Mouse (Mus musculus) embryonic facial prominence, embryonic 11.5 days (tissue): ENCODE data around the gene B230118H07Rik. TPM values are rescaled to one million over a fixed set of nuclear protein-coding genes. Genes with fewer than 3 reads are reported as not detected.
"Not testable (repeated sequence)": the region's sequence is repeated elsewhere in the genome, so short reads cannot be mapped to it uniquely, and the experiment has no call there.

Experiments
- ATAC-seq: fragments of 200-750 bp; cut with Nextera tagmentation; replicated peaks from 2 replicates; pipeline ENCODE4 v1.8.0; 2017; ENCODE audit warnings: low read depth; ENCODE audit not compliant: insufficient number of reproducible peaks, low FRiP score, low TSS enrichment
- DNase-seq: peaks from one replicate; pipeline ENCODE4 v3.0.0-alpha.2; 2015; ENCODE audit warnings: low spot score
- H3K27ac ChIP-seq: fragments of 300-500 bp; sonication (generic); replicated peaks from 2 replicates; pipeline ENCODE4 v1.5.1; 2014; ENCODE audit warnings: mild to moderate bottlenecking, low read depth, low read length, control low read depth
- H3K27me3 ChIP-seq: fragments of 300-500 bp; sonication (generic); 2 replicates; pipeline ENCODE4 v1.6.1; 2014; ENCODE audit warnings: mild to moderate bottlenecking, low read length, moderate library complexity, mixed read lengths; ENCODE audit not compliant: control insufficient read depth, insufficient read depth
- H3K36me3 ChIP-seq: fragments of 300-500 bp; sonication (generic); replicated peaks from 2 replicates; pipeline ENCODE4 v1.6.1; 2014; ENCODE audit warnings: low read depth, mild to moderate bottlenecking, low read length, moderate library complexity, mixed read lengths; ENCODE audit not compliant: control insufficient read depth, insufficient read depth
- H3K4me1 ChIP-seq: fragments of 300-500 bp; sonication (generic); 2 replicates; pipeline ENCODE4 v1.6.1; 2014; ENCODE audit warnings: low read length, mixed read lengths; ENCODE audit not compliant: control insufficient read depth, insufficient read depth
- H3K4me2 ChIP-seq: fragments of 300-500 bp; sonication (generic); 2 replicates; pipeline ENCODE4 v1.6.1; 2014; ENCODE audit warnings: low read depth, mild to moderate bottlenecking, control low read depth, low read length, moderate library complexity
- H3K4me3 ChIP-seq: fragments of 300-500 bp; sonication (generic); 2 replicates; pipeline ENCODE4 v1.5.1; 2014; ENCODE audit warnings: low read depth, low read length, control low read depth
- H3K9ac ChIP-seq: fragments of 300-500 bp; sonication (generic); replicated peaks from 2 replicates; pipeline ENCODE4 v1.6.1; 2014; ENCODE audit warnings: mild to moderate bottlenecking, control low read depth, low read length
- H3K9me3 ChIP-seq: fragments of 300-500 bp; sonication (generic); replicated peaks from 2 replicates; pipeline ENCODE4 v1.6.1; 2016; ENCODE audit warnings: mild to moderate bottlenecking, low read length, inconsistent platforms, mixed read lengths; ENCODE audit not compliant: control insufficient read depth
- WGBS: fragments of 180-500 bp; shearing (Covaris S2); extraction: QIAGEN DNeasy Blood & Tissue Kit; methylation state at CpG from one replicate; pipeline ENCODE4 v1.1.7; 2014; 5-methylcytosine and 5-hydroxymethylcytosine counted together
- polyA plus RNA-seq: library from polyadenylated mRNA; unstranded; fragments of >200 nt; fragmentation: Nextera tagmentation; extraction: Ambion mirVana; gene quantifications from 2 replicates; pipeline ENCODE4 v1.2.1, GENCODE M21; 2014

Gene B230118H07Rik
- polyA plus RNA-seq, 1 experiment from 2014 or later: 63.7 TPM

DNA sequence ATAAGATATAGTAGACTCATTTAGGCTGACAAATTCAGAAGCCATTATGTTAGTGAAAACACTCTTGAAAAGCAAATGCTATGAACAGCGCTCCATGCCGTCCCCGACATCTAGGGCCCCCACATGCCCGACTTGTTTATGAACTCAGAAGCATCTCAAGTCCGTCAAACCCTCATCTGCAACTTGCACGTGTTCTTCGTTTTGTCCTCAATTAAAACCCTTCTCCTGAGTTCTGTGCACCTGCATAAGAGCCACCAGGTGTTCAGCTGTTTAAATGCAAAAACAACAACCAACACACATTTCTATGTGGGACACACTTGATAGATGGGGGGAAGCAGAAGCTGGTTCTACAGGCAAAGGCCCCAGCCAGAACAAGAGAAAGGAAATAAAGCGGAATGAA, 97.0 kb downstream of the B230118H07Rik start:
- no peak overlapping the region for H3K9ac ChIP-seq
- no peaks in the 10 kb centered on the region for H3K4me1 ChIP-seq
- no peaks in the 10 kb centered on the region for H3K36me3 ChIP-seq
- no peaks in the 10 kb centered on the region for H3K27me3 ChIP-seq
- H3K9me3 ChIP-seq: no peaks in the 10 kb centered on the region
- ATAC-seq (no peak), DNase-seq (no peak)
- H3K4me3 ChIP-seq: no peak overlapping the region
- no peak overlapping the region for H3K27ac ChIP-seq
- H3K4me2 ChIP-seq: no peak overlapping the region
- 85% methylated on average over 8 of the region's 8 CpGs for WGBS

- WGBS: 84% methylated on average over 6 of the region's 6 CpGs
- no peak overlapping the region for H3K9ac ChIP-seq
- DNase-seq (no peak), ATAC-seq (no peak)
- no peak overlapping the region for H3K4me3 ChIP-seq
- no peaks in the 10 kb centered on the region for H3K4me1 ChIP-seq
- H3K9me3 ChIP-seq: no peaks in the 10 kb centered on the region
- no peaks in the 10 kb centered on the region for H3K36me3 ChIP-seq
- H3K27me3 ChIP-seq: no peaks in the 10 kb centered on the region
- H3K27ac ChIP-seq: no peak overlapping the region
- H3K4me2 ChIP-seq: no peak overlapping the region
Observed at GRCm38 (mm10) chr2:101551026-101551719, 98.2 kb downstream of the B230118H07Rik start.

- Histone ChIP-seq H3K27ac (no peak overlapping the region), H3K4me2 (no peak overlapping the region), H3K36me3 (no peaks in the 10 kb centered on the region), H3K9me3 (no peaks in the 10 kb centered on the region), H3K27me3 (no peaks in the 10 kb centered on the region), H3K4me3 (no peak overlapping the region), H3K4me1 (no peaks in the 10 kb centered on the region), H3K9ac (no peak overlapping the region)
- no peak for DNase-seq
- 76% methylated on average over 2 of the region's 2 CpGs for WGBS
- no peak for ATAC-seq
Observed at GRCm38 (mm10) chr2:101550176-101550575, 99.2 kb downstream of the B230118H07Rik start.

GRCm38 (mm10) chr2:101548866-101549265, 100.5 kb downstream of the B230118H07Rik start:
- H3K27me3 ChIP-seq: no peaks in the 10 kb centered on the region
- H3K9me3 ChIP-seq: no peaks in the 10 kb centered on the region
- WGBS: 84% methylated on average over 6 of the region's 6 CpGs
- H3K4me2 ChIP-seq: no peak overlapping the region
- H3K27ac ChIP-seq: no peak overlapping the region
- H3K4me3 ChIP-seq: no peak overlapping the region
- ATAC-seq (no peak), DNase-seq (no peak)
- H3K9ac ChIP-seq: no peak overlapping the region
- no peaks in the 10 kb centered on the region for H3K4me1 ChIP-seq
- H3K36me3 ChIP-seq: no peaks in the 10 kb centered on the region

- Histone ChIP-seq H3K4me2 (no peak overlapping the region), H3K9me3 (no peaks in the 10 kb centered on the region), H3K27ac (no peak overlapping the region), H3K4me3 (no peak overlapping the region), H3K27me3 (no peaks in the 10 kb centered on the region), H3K9ac (no peak overlapping the region), H3K36me3 (no peaks in the 10 kb centered on the region), H3K4me1 (no peaks in the 10 kb centered on the region)
- no peak for ATAC-seq
- WGBS: 82% methylated on average over 2 of the region's 2 CpGs
- no peak for DNase-seq
Observed at GRCm38 (mm10) chr2:101545593-101545992, 103.7 kb downstream of the B230118H07Rik start.

- H3K4me2 ChIP-seq: no peak overlapping the region
- H3K36me3 ChIP-seq: no peaks in the 10 kb centered on the region
- ATAC-seq (no peak), DNase-seq (no peak)
- no peak overlapping the region for H3K4me3 ChIP-seq
- no peak overlapping the region for H3K27ac ChIP-seq
- H3K9me3 ChIP-seq: no peaks in the 10 kb centered on the region
- H3K4me1 ChIP-seq: no peaks in the 10 kb centered on the region
- WGBS: 70% methylated on average over 8 of the region's 8 CpGs
- H3K9ac ChIP-seq: no peak overlapping the region
- no peaks in the 10 kb centered on the region for H3K27me3 ChIP-seq
Observed at GRCm38 (mm10) chr2:101543704-101544417, 105.5 kb downstream of the B230118H07Rik start.

GRCm38 (mm10) chr2:101536887-101537286, 112.4 kb downstream of the B230118H07Rik start:
- not testable (repeated sequence) for H3K27ac ChIP-seq, H3K36me3 ChIP-seq, H3K4me1 ChIP-seq, H3K4me3 ChIP-seq, H3K27me3 ChIP-seq, H3K9ac ChIP-seq, DNase-seq, H3K4me2 ChIP-seq, H3K9me3 ChIP-seq, ATAC-seq
- WGBS: 90% methylated on average over 6 of the region's 6 CpGs

GRCm38 (mm10) chr2:101533741-101534140, 115.6 kb downstream of the B230118H07Rik start:
- ATAC-seq: no peak

More at GRCm38 (mm10) chr2:101533741-101534140, 115.6 kb downstream of the B230118H07Rik start:
- Histone ChIP-seq H3K36me3 (no peaks in the 10 kb centered on the region), H3K9me3 (no peaks in the 10 kb centered on the region), H3K4me2 (no peak overlapping the region), H3K4me3 (no peak overlapping the region), H3K27me3 (no peaks in the 10 kb centered on the region), H3K9ac (no peak overlapping the region), H3K27ac (no peak overlapping the region), H3K4me1 (no peaks in the 10 kb centered on the region)
- 39% methylated on average over 2 of the region's 2 CpGs for WGBS
- no peak for DNase-seq
